Mouse (Mus musculus) embryonic facial prominence, embryonic 15.5 days (tissue): ENCODE measurements around the gene Olfr324. TPM values are rescaled to one million over a fixed set of nuclear protein-coding genes. Genes with fewer than 3 reads are reported as not detected.

Experiments used
- ATAC-seq: fragments of 200-750 bp; cut with Nextera tagmentation; 2 replicates; pipeline ENCODE4 v1.8.0; 2017; ENCODE audit warnings: low read depth, moderate TSS enrichment; ENCODE audit not compliant: insufficient number of reproducible peaks, low FRiP score, low TSS enrichment
- H3K27ac ChIP-seq: fragments of 300-500 bp; sonication (generic); replicated peaks from 2 replicates; pipeline ENCODE4 v1.5.1; 2015; ENCODE audit warnings: mild to moderate bottlenecking, inconsistent platforms
- H3K27me3 ChIP-seq: fragments of 300-500 bp; sonication (generic); 2 replicates; pipeline ENCODE4 v1.6.1; 2015; ENCODE audit warnings: inconsistent platforms
- H3K36me3 ChIP-seq: fragments of 300-500 bp; sonication (generic); 2 replicates; pipeline ENCODE4 v1.6.1; 2015; ENCODE audit warnings: mild to moderate bottlenecking, inconsistent platforms
- H3K4me1 ChIP-seq: fragments of 300-500 bp; sonication (generic); 2 replicates; pipeline ENCODE4 v1.6.1; 2015; ENCODE audit warnings: inconsistent platforms
- H3K4me2 ChIP-seq: fragments of 300-500 bp; sonication (generic); replicated peaks from 2 replicates; pipeline ENCODE4 v1.6.1; 2015; ENCODE audit warnings: mild to moderate bottlenecking, inconsistent platforms
- H3K4me3 ChIP-seq: fragments of 300-500 bp; sonication (generic); replicated peaks from 2 replicates; pipeline ENCODE4 v1.5.1; 2015; ENCODE audit warnings: mild to moderate bottlenecking, inconsistent platforms
- H3K9ac ChIP-seq: fragments of 300-500 bp; sonication (generic); 2 replicates; pipeline ENCODE4 v1.6.1; 2015; ENCODE audit warnings: inconsistent platforms
- H3K9me3 ChIP-seq: fragments of 300-500 bp; sonication (generic); replicated peaks from 2 replicates; pipeline ENCODE4 v1.6.1; 2016; ENCODE audit warnings: inconsistent platforms
- WGBS: fragments of 180-500 bp; shearing (Covaris S2); methylation state at CpG from one replicate; pipeline ENCODE4 v1.1.7; 2015; 5-methylcytosine and 5-hydroxymethylcytosine counted together
- polyA plus RNA-seq: library from polyadenylated mRNA; unstranded; fragments of >200 nt; fragmentation: Nextera tagmentation; extraction: Ambion mirVana; gene quantifications from 2 replicates; pipeline ENCODE4 v1.2.1, GENCODE M21; 2015

Gene Olfr324
- polyA plus RNA-seq, 1 experiment from 2014 or later = not detected

- Histone ChIP-seq H3K4me3 (no peak overlapping the region), H3K36me3 (no peaks in the 10 kb centered on the region), H3K4me2 (no peak overlapping the region), H3K4me1 (no peaks in the 10 kb centered on the region), H3K27me3 (no peaks in the 10 kb centered on the region), H3K9me3 (no peaks in the 10 kb centered on the region), H3K27ac (no peak overlapping the region), H3K9ac (no peak overlapping the region)
- ATAC-seq = no peak
- WGBS = 60% methylated on average over 2 of the region's 2 CpGs
Measured at GRCm38 (mm10) chr11:58604688-58605087, 9.8 kb downstream of the Olfr324 start.

GRCm38 (mm10) chr11:58605228-58605627 lies 10.3 kb downstream of the Olfr324 start:
- H3K4me1 ChIP-seq = no peaks in the 10 kb centered on the region
- WGBS = 85% methylated on average over 3 of the region's 3 CpGs

GRCm38 (mm10) chr11:58606177-58606919 lies 11.4 kb downstream of the Olfr324 start:
- Histone ChIP-seq H3K4me1 (no peaks in the 10 kb centered on the region), H3K4me2 (no peak overlapping the region), H3K27me3 (no peaks in the 10 kb centered on the region), H3K36me3 (no peaks in the 10 kb centered on the region), H3K4me3 (no peak overlapping the region), H3K9me3 (no peaks in the 10 kb centered on the region), H3K27ac (no peak overlapping the region), H3K9ac (no peak overlapping the region)
- 82% methylated on average over 12 of the region's 12 CpGs for WGBS
- no peak for ATAC-seq

More at GRCm38 (mm10) chr11:58605228-58605627, 10.3 kb downstream of the Olfr324 start:
- H3K36me3 ChIP-seq = no peaks in the 10 kb centered on the region
- H3K9ac ChIP-seq = no peak overlapping the region
- no peaks in the 10 kb centered on the region for H3K27me3 ChIP-seq
- H3K9me3 ChIP-seq = no peaks in the 10 kb centered on the region
- H3K27ac ChIP-seq = no peak overlapping the region
- ATAC-seq = no peak
- no peak overlapping the region for H3K4me3 ChIP-seq
- no peak overlapping the region for H3K4me2 ChIP-seq

- ATAC-seq = no peak
- Histone ChIP-seq H3K27me3 (no peaks in the 10 kb centered on the region), H3K27ac (no peak overlapping the region), H3K4me2 (no peak overlapping the region), H3K36me3 (no peaks in the 10 kb centered on the region), H3K9me3 (no peaks in the 10 kb centered on the region), H3K4me1 (no peaks in the 10 kb centered on the region), H3K9ac (no peak overlapping the region), H3K4me3 (no peak overlapping the region)
- WGBS = 82% methylated on average over 6 of the region's 6 CpGs
Measured at GRCm38 (mm10) chr11:58607030-58607429, 12.1 kb downstream of the Olfr324 start.

- H3K4me1 ChIP-seq = no peaks in the 10 kb centered on the region
- no peaks in the 10 kb centered on the region for H3K27me3 ChIP-seq
- ATAC-seq = no peak
- H3K4me3 ChIP-seq = no peak overlapping the region
- H3K9me3 ChIP-seq = no peaks in the 10 kb centered on the region
- no peak overlapping the region for H3K27ac ChIP-seq
- WGBS = 75% methylated on average over 3 of the region's 3 CpGs
- no peak overlapping the region for H3K9ac ChIP-seq
- no peak overlapping the region for H3K4me2 ChIP-seq
- H3K36me3 ChIP-seq = no peaks in the 10 kb centered on the region
Measured at GRCm38 (mm10) chr11:58613359-58613758, 18.4 kb downstream of the Olfr324 start.

- H3K4me2 ChIP-seq = no peak overlapping the region
- H3K9ac ChIP-seq = no peak overlapping the region
- no peak for ATAC-seq
- H3K4me1 ChIP-seq = no peaks in the 10 kb centered on the region
- H3K36me3 ChIP-seq = no peaks in the 10 kb centered on the region
- no peak overlapping the region for H3K27ac ChIP-seq
- H3K27me3 ChIP-seq = no peaks in the 10 kb centered on the region
- H3K4me3 ChIP-seq = no peak overlapping the region
- no peaks in the 10 kb centered on the region for H3K9me3 ChIP-seq
Measured at GRCm38 (mm10) chr11:58614526-58614925, 19.6 kb downstream of the Olfr324 start.

GRCm38 (mm10) chr11:58615975-58616374 lies 21.1 kb downstream of the Olfr324 start, which contains the start of gene 2210407C18Rik:
Gene 2210407C18Rik, minus strand, starts transcription at chr11:58616075.
- ATAC-seq = no peak
- Histone ChIP-seq H3K27me3 (no peaks in the 10 kb centered on the region), H3K4me2 (no peak within 1 kb of the TSS), H3K27ac (no peak within 1 kb of the TSS), H3K36me3 (no peaks in the 10 kb centered on the region), H3K4me3 (no peak within 1 kb of the TSS), H3K4me1 (no peaks in the 10 kb centered on the region), H3K9me3 (no peaks in the 10 kb centered on the region), H3K9ac (no peak within 1 kb of the TSS)
- 94% methylated on average over 4 of the region's 4 CpGs for WGBS

- H3K4me2 ChIP-seq = no peak overlapping the region
- H3K36me3 ChIP-seq = no peaks in the 10 kb centered on the region
- H3K4me3 ChIP-seq = no peak overlapping the region
- no peaks in the 10 kb centered on the region for H3K27me3 ChIP-seq
- no peaks in the 10 kb centered on the region for H3K9me3 ChIP-seq
- H3K9ac ChIP-seq = no peak overlapping the region
- no peak for ATAC-seq
- no peaks in the 10 kb centered on the region for H3K4me1 ChIP-seq
- WGBS = 66% methylated on average over 3 of the region's 3 CpGs
- H3K27ac ChIP-seq = no peak overlapping the region
Measured at GRCm38 (mm10) chr11:58618369-58618768, 23.5 kb downstream of the Olfr324 start.

GRCm38 (mm10) chr11:58618793-58619192 lies 23.9 kb downstream of the Olfr324 start:
- no peak overlapping the region for H3K4me3 ChIP-seq
- no peaks in the 10 kb centered on the region for H3K9me3 ChIP-seq
- no peaks in the 10 kb centered on the region for H3K27me3 ChIP-seq
- H3K36me3 ChIP-seq = no peaks in the 10 kb centered on the region
- ATAC-seq = no peak
- H3K27ac ChIP-seq = no peak overlapping the region
- H3K4me1 ChIP-seq = no peaks in the 10 kb centered on the region
- no peak overlapping the region for H3K9ac ChIP-seq
- no peak overlapping the region for H3K4me2 ChIP-seq
- WGBS = 74% methylated on average over 6 of the region's 6 CpGs

- no peaks in the 10 kb centered on the region for H3K36me3 ChIP-seq
- H3K27me3 ChIP-seq = no peaks in the 10 kb centered on the region
- H3K4me1 ChIP-seq = no peaks in the 10 kb centered on the region
- H3K9ac ChIP-seq = no peak overlapping the region
- H3K4me3 ChIP-seq = no peak overlapping the region
- ATAC-seq = no peak
- H3K4me2 ChIP-seq = no peak overlapping the region
- H3K9me3 ChIP-seq = no peaks in the 10 kb centered on the region
- no peak overlapping the region for H3K27ac ChIP-seq
- WGBS = 61% methylated on average over 4 of the region's 4 CpGs
Measured at GRCm38 (mm10) chr11:58626146-58626545, 31.2 kb downstream of the Olfr324 start.

- Histone ChIP-seq H3K27me3 (no peaks in the 10 kb centered on the region), H3K4me2 (no peak within 1 kb of the TSS), H3K9me3 (no peaks in the 10 kb centered on the region), H3K27ac (no peak within 1 kb of the TSS), H3K4me1 (no peaks in the 10 kb centered on the region), H3K36me3 (no peaks in the 10 kb centered on the region), H3K4me3 (no peak within 1 kb of the TSS), H3K9ac (no peak within 1 kb of the TSS)
- ATAC-seq = no peak
- 75% methylated on average over 5 of the region's 5 CpGs for WGBS
Measured at GRCm38 (mm10) chr11:58630401-58630800, 35.5 kb downstream of the Olfr324 start, which contains the start of gene Olfr323. Gene Olfr323, minus strand, starts transcription at chr11:58630501.

- Histone ChIP-seq H3K36me3 (no peaks in the 10 kb centered on the region), H3K27me3 (peaks cover 15% of the 10 kb centered on the region; the same call in 1 of the 2 replicates), H3K9ac (no peak overlapping the region), H3K27ac (no peak overlapping the region), H3K4me1 (no peaks in the 10 kb centered on the region), H3K4me2 (no peak overlapping the region), H3K9me3 (no peaks in the 10 kb centered on the region), H3K4me3 (no peak overlapping the region)
- ATAC-seq = no peak
- 61% methylated on average over 4 of the region's 4 CpGs for WGBS
Measured at GRCm38 (mm10) chr11:58634878-58635277, 40.0 kb downstream of the Olfr324 start.
